Mouse (Mus musculus): ENCODE measurements around the gene Gng12.
A peak's percentile ranks its signal among the peaks of the same experiment; 100 is the strongest.

Gene Gng12

GRCm38 (mm10) chr6:67048880-67049694, 152.9 kb downstream of the Gng12 start:
- DNase-seq (ENCODE audit: low read depth in 1 of 2, low spot score in 2 of 2), result no peak

- no peak for DNase-seq (ENCODE audit: low read depth in 1 of 2, low spot score in 2 of 2)
Measured at GRCm38 (mm10) chr6:67049695-67050038, 153.5 kb downstream of the Gng12 start.

GRCm38 (mm10) chr6:67050063-67050462, 153.9 kb downstream of the Gng12 start:
- no peak for DNase-seq (ENCODE audit: low read depth in 1 of 2, low spot score in 2 of 2)

- DNase-seq (ENCODE audit: low read depth in 1 of 2, low spot score in 2 of 2), result no peak
Measured at GRCm38 (mm10) chr6:67056108-67056888, 160.1 kb downstream of the Gng12 start.

- no peak for DNase-seq (ENCODE audit: low read depth in 1 of 2, low spot score in 2 of 2)
Measured at GRCm38 (mm10) chr6:67056889-67057564, 160.8 kb downstream of the Gng12 start.

- no peak for DNase-seq (ENCODE audit: low read depth in 1 of 2, low spot score in 2 of 2)
Measured at GRCm38 (mm10) chr6:67057574-67057973, 161.4 kb downstream of the Gng12 start.

GRCm38 (mm10) chr6:67057991-67058696, 161.9 kb downstream of the Gng12 start:
- no peak for DNase-seq (ENCODE audit: low read depth in 1 of 2, low spot score in 2 of 2)

GRCm38 (mm10) chr6:67060057-67060456, 163.9 kb downstream of the Gng12 start:
- no peak for DNase-seq (ENCODE audit: low read depth in 1 of 2, low spot score in 2 of 2)

GRCm38 (mm10) chr6:67069219-67069762, 173.1 kb downstream of the Gng12 start:
- DNase-seq (ENCODE audit: low read depth in 1 of 2, low spot score in 2 of 2), result peak; percentile 33 to 50

- no peak for DNase-seq (ENCODE audit: low read depth in 1 of 2, low spot score in 2 of 2)
Measured at GRCm38 (mm10) chr6:67069800-67070315, 173.7 kb downstream of the Gng12 start.

Data from monocyte, adult 2 months (primary cell).